Mouse (Mus musculus) midbrain, embryonic 14.5 days (tissue): ENCODE data around the gene Foxn1. TPM values are rescaled to one million over a fixed set of nuclear protein-coding genes. Genes with fewer than 3 reads are reported as not detected.

Source experiments
- ATAC-seq: fragments of 200-750 bp; cut with Nextera tagmentation; 2 replicates; pipeline ENCODE4 v1.8.0; 2017; ENCODE audit warnings: moderate number of reproducible peaks, moderate library complexity; ENCODE audit not compliant: low FRiP score, low TSS enrichment
- DNase-seq: peaks from one replicate; pipeline ENCODE4 v3.0.0-alpha.2; 2015
- H3K27ac ChIP-seq: fragments of 300-500 bp; sonication (generic); replicated peaks from 2 replicates; pipeline ENCODE4 v1.5.1; 2014; ENCODE audit warnings: mild to moderate bottlenecking, low read depth, low read length, moderate library complexity
- H3K27me3 ChIP-seq: fragments of 300-500 bp; sonication (generic); 2 replicates; pipeline ENCODE4 v1.6.1; 2014; ENCODE audit warnings: low read length, control low read depth, mixed read lengths; ENCODE audit not compliant: control insufficient read depth, insufficient read depth
- H3K36me3 ChIP-seq: fragments of 300-500 bp; sonication (generic); 2 replicates; pipeline ENCODE4 v1.6.1; 2014; ENCODE audit warnings: low read length, control low read depth; ENCODE audit not compliant: control insufficient read depth, insufficient read depth
- H3K4me1 ChIP-seq: fragments of 300-500 bp; sonication (generic); 2 replicates; pipeline ENCODE4 v1.6.1; 2014; ENCODE audit warnings: mild to moderate bottlenecking, antibody characterized with exemption, low read length, control low read depth; ENCODE audit not compliant: control insufficient read depth, insufficient read depth
- H3K4me2 ChIP-seq: fragments of 300-500 bp; sonication (generic); 2 replicates; pipeline ENCODE4 v1.6.1; 2014; ENCODE audit warnings: mild to moderate bottlenecking, low read length, moderate library complexity
- H3K4me3 ChIP-seq: fragments of 300-500 bp; sonication (generic); replicated peaks from 2 replicates; pipeline ENCODE4 v1.5.1; 2014; ENCODE audit warnings: low read depth, low read length
- H3K9ac ChIP-seq: fragments of 300-500 bp; sonication (generic); replicated peaks from 2 replicates; pipeline ENCODE4 v1.6.1; 2014; ENCODE audit warnings: mild to moderate bottlenecking, low read length, moderate library complexity
- H3K9me3 ChIP-seq: fragments of 300-500 bp; sonication (generic); 2 replicates; pipeline ENCODE4 v1.6.1; 2016; ENCODE audit warnings: low read length, control low read depth, mixed read lengths; ENCODE audit not compliant: control insufficient read depth
- WGBS: fragments of 180-500 bp; shearing (Covaris S2); extraction: QIAGEN DNeasy Blood & Tissue Kit; methylation state at CpG from one replicate; pipeline ENCODE4 v1.1.7; 2014; 5-methylcytosine and 5-hydroxymethylcytosine counted together
- polyA plus RNA-seq: library from polyadenylated mRNA; unstranded; fragments of >200 nt; fragmentation: Nextera tagmentation; extraction: Ambion mirVana; gene quantifications from 2 replicates; pipeline ENCODE4 v1.2.1, GENCODE M21; 2014

The Foxn1 gene
- polyA plus RNA-seq, 1 experiment from 2014 or later: not detected

DNA sequence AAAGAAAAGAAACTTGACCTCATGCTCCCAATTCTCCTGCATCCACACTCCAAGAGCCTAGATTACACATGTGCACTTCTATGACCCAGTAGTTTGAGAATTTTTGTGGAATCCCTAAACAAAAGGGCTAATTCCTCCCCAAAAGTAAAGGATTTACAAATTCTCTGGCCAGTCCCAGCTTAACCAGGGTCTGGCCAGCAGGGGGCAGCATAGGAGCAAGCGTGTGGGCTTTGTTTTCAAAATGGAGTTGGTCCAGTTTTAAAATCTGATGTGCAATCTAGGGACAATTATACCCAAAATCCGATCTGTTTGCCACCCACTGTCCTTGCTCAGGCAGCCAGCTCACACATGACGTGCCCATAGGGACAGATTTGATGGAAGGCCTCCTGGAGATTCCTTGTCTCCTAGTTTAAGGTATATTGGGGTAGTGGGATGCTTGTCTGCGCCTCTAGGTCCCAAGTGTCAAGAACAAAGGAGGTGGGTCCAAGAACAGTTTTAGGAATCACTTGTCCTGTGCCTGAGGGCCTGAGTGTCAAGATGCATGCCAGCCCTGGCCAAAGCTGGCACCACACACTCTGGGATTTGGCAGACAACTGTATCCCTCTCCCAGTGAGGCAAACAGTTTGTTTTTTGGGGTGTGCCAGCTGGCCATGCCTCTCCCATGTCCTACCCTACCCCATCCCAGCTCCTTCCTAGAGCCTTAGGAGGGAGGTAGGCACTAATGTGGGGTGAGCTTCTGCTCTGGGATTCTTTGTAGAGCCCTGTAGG lies 30.7 kb downstream of the Foxn1 start:
- no peaks in the 10 kb centered on the region for H3K9me3 ChIP-seq
- H3K27ac ChIP-seq: no peak overlapping the region
- H3K4me3 ChIP-seq: no peak overlapping the region
- 35% methylated on average over 4 of the region's 4 CpGs for WGBS
- ATAC-seq (no peak), DNase-seq (peak; percentile 84)
- no peak overlapping the region for H3K4me2 ChIP-seq
- H3K36me3 ChIP-seq: no peaks in the 10 kb centered on the region
- H3K27me3 ChIP-seq: no peaks in the 10 kb centered on the region
- no peaks in the 10 kb centered on the region for H3K4me1 ChIP-seq
- no peak overlapping the region for H3K9ac ChIP-seq

DNA sequence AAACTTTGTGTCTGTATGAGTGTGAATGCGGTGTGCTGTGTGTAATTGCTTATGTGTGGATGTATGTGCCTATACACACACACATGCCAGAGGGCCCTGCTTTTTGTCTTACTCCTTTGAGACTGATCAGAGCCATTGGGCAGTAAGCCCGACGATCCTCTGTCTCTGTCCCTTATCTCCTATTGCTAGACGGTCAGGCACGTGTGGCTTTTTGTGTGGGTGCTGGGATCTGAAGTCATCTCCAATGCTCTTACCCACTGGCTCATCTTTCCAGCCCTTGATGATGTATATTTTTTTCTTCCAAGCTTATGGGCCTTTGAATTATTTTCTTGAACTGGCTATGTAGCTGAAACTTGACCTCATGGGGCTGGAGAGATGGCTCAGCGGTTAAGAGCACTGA lies 31.5 kb downstream of the Foxn1 start:
- Histone ChIP-seq H3K4me3 (no peak overlapping the region), H3K27ac (no peak overlapping the region), H3K36me3 (no peaks in the 10 kb centered on the region), H3K9me3 (no peaks in the 10 kb centered on the region), H3K4me1 (no peaks in the 10 kb centered on the region), H3K4me2 (no peak overlapping the region), H3K9ac (no peak overlapping the region), H3K27me3 (no peaks in the 10 kb centered on the region)
- no peak for ATAC-seq
- no peak for DNase-seq
- 88% methylated on average over 6 of the region's 6 CpGs for WGBS

DNA sequence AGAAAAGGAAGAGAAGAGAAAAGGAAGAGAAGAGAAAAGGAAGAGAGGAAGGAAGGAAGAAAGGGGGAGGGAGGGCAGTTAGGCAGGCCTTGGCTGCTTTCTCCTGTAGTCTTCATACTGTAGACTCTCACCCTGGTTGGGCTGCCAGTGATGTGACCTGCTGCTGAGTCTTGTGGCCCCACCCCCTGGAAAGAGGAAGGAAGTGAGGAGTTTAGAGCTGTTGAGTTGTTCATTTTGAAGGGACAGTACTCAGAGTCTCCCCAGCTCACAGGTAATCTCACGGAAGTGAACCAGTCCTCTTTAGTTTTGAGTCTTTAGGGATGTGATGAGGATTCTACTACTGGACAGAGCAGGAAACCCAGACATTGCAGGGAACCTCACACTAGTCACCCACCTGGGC lies 33.3 kb downstream of the Foxn1 start:
- WGBS: 93% methylated on average over 1 of the region's 1 CpGs
- Histone ChIP-seq H3K27me3 (no peaks in the 10 kb centered on the region), H3K9ac (no peak overlapping the region), H3K27ac (no peak overlapping the region), H3K4me1 (no peaks in the 10 kb centered on the region), H3K4me2 (no peak overlapping the region), H3K4me3 (no peak overlapping the region), H3K36me3 (peaks cover 12% of the 10 kb centered on the region), H3K9me3 (no peaks in the 10 kb centered on the region)
- DNase-seq: no peak
- no peak for ATAC-seq

DNA sequence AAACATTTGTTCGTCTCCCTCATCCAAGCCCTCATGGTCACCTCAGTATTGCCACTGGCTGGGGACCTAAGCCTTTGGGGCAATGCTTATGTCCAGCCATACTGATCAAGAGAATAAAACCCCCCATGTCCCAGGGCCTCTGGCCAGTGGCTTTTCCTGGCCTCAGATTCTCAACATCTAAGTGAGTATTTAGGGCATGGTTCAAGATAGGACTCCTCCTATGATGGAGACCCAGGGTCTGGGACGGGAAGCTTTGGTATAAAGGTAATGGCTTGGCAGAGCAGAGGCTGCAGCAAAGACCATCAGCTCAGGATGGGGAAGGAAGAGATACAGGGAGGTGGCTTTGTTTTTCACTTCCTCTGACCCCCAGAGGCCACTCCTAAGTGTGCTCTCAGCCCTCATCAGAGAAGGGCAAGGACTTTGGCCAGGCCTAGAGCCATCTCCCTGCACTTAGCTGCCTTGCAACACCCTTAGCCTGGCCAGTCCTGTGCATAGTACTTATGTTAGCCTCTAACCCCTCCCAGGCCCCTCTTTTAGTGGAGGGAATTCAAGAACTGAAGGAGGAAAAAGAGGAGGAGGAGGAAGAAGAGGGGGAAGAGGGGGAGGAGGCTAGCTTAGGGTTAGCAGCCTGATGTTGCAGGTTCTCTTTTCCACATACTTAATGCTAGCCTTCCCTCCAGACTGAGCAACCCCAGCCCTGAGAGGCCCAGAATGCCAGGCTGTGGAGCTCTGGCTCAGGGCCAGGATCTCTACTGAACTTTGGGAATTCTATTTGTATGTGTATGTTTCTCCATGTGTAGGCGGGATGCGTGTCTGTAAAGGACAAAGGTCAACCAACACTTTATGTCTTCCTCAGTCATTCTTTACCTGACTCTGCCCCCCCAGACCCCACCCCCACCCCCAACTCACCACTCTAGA lies 36.7 kb downstream of the Foxn1 start:
- DNase-seq (no peak), ATAC-seq (no peak)
- Histone ChIP-seq H3K9me3 (no peaks in the 10 kb centered on the region), H3K36me3 (peaks cover 17% of the 10 kb centered on the region), H3K27me3 (no peaks in the 10 kb centered on the region), H3K4me2 (no peak overlapping the region), H3K9ac (no peak overlapping the region), H3K27ac (no peak overlapping the region), H3K4me1 (peaks cover 19% of the 10 kb centered on the region), H3K4me3 (no peak overlapping the region)
- WGBS: 85% methylated on average over 4 of the region's 4 CpGs

DNA sequence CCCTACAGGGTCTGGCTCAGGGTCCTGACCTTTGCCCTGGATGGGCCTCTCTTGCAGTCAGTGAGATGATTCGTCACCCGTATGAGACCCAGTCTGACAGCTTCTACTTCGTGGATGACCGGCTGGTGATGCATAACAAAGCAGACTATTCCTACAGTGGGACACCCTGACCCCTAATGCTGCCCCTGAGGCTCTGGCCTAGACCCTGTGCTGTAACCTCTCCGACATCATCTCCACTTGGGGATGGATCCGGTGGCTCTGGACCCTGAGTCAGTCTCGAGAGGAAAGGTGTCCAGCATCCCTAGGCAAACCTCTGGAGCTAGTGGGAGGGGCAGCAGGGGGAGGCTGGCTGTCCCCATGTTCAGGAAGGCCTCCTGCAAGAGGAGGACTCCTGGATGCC lies 37.9 kb downstream of the Foxn1 start:
- H3K4me2 ChIP-seq: no peak overlapping the region
- H3K27ac ChIP-seq: no peak overlapping the region
- H3K36me3 ChIP-seq: peaks cover 17% of the 10 kb centered on the region
- H3K27me3 ChIP-seq: no peaks in the 10 kb centered on the region
- 69% methylated on average over 7 of the region's 7 CpGs for WGBS
- H3K4me3 ChIP-seq: no peak overlapping the region
- H3K9me3 ChIP-seq: no peaks in the 10 kb centered on the region
- peaks cover 26% of the 10 kb centered on the region for H3K4me1 ChIP-seq
- DNase-seq: no peak
- 0 out of 2 replicates have a peak overlapping the region, but pooled peaks have one; percentile 1 for H3K9ac ChIP-seq
- no peak for ATAC-seq

DNA sequence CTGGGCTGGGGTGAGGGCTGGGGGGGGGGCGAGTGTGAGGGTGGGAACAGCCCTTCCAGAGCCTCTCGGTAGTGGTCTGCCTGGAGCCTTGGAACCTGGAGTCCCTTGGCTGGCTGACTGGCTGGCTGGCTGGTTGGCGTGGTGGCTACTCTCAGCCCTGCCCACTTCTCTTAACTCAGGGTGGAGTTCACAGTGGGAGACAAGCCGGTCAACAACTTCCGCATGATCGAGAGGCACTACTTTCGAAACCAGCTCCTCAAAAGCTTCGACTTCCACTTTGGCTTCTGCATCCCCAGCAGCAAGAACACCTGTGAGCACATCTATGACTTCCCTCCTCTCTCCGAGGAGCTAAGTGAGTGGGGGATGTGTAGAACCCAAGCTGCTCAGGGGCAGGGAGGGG lies 38.5 kb downstream of the Foxn1 start:
- Histone ChIP-seq H3K9me3 (no peaks in the 10 kb centered on the region), H3K9ac (no peak overlapping the region), H3K27me3 (no peaks in the 10 kb centered on the region), H3K4me3 (no peak overlapping the region), H3K4me2 (no peak overlapping the region), H3K4me1 (peaks cover 26% of the 10 kb centered on the region), H3K27ac (no peak overlapping the region), H3K36me3 (peaks cover 17% of the 10 kb centered on the region)
- 83% methylated on average over 9 of the region's 9 CpGs for WGBS
- ATAC-seq: no peak
- DNase-seq: no peak

DNA sequence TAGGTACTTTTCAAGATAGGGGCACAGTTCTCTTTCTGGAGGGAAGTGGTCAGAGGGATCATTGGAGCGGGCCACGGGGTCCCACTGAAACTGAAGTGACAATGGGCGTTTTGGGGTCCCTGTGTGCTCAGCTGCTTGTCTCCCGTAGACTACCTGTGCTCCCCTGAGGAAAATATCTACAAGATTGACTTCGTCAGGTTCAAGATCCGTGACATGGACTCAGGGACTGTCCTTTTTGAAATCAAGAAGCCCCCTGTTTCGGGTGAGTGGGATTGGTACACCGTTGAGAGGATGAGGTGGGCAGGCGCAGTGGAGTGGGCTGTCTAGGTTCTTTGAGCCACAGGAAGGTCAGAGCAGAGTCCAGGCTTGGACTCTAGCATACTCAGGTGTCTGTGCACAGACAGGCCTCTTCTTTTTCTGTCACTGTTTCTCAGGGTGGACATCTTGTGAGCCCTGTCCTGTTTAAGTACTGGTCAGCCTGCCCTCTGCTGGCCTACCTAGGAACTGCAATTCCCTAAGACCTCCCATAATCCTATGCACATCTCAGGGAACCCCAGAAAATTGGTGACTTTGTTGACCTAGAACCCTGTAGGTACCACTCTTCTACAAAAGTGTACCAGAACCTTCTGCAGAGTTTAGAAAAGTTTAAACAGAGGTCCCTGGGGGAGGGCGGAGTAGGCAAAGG lies 39.1 kb downstream of the Foxn1 start:
- H3K4me2 ChIP-seq: no peak overlapping the region
- DNase-seq (peak; percentile 88), ATAC-seq (no peak)
- H3K27me3 ChIP-seq: no peaks in the 10 kb centered on the region
- peaks cover 17% of the 10 kb centered on the region for H3K36me3 ChIP-seq
- H3K9ac ChIP-seq: no peak overlapping the region
- H3K27ac ChIP-seq: no peak overlapping the region
- H3K9me3 ChIP-seq: no peaks in the 10 kb centered on the region
- H3K4me1 ChIP-seq: peaks cover 26% of the 10 kb centered on the region
- no peak overlapping the region for H3K4me3 ChIP-seq
- 92% methylated on average over 10 of the region's 10 CpGs for WGBS

DNA sequence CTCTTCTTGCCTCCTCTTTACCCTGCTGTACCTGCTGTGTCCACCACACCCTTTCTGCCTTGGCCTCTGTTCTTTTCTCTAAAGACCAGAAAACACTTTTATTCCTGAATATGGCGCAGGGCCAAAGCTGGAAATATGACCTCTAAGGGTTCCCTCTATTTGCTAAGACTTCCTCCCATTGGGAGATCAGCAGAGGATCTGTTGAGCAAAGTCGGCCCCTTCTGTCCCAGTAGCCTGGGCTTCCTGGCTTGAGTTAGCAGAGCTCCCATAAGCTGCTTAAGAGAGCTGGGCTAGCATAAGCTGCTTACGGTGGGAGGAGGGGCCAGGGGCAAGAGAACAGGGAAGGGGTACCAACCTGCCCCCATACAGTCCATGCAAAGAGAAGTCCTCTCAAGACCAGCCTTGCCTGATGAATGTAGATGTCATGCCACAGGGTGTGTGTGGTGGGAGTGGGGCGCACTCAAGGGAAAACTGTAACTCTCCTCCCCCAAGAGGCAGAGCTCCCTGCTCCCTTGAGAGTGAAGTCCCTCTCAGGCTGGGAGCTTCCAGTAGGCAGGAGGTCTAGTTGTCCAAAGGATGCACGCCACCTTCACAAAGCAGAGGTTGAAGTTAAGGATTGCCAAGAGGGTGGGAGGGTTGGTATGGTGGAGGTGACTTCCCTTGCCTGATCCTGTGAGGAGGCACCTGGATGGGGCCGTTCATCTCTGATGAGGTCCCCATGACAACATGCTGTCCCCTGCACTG lies 39.9 kb downstream of the Foxn1 start:
- no peak overlapping the region for H3K9ac ChIP-seq

More for the DNA sequence above, 39.9 kb downstream of the Foxn1 start:
- Histone ChIP-seq H3K9me3 (no peaks in the 10 kb centered on the region), H3K4me1 (peaks cover 26% of the 10 kb centered on the region), H3K36me3 (peaks cover 18% of the 10 kb centered on the region), H3K4me2 (no peak overlapping the region), H3K27ac (no peak overlapping the region), H3K27me3 (no peaks in the 10 kb centered on the region), H3K4me3 (no peak overlapping the region)
- peak; percentile 24 for DNase-seq
- 62% methylated on average over 6 of the region's 6 CpGs for WGBS
- ATAC-seq: no peak
